Mouse (Mus musculus) hindbrain, embryonic 14.5 days (tissue): ENCODE data around the gene Lrit2. TPM values are rescaled to one million over a fixed set of nuclear protein-coding genes. Genes with fewer than 3 reads are reported as not detected.
A peak's percentile ranks its signal among the peaks of the same experiment; 100 is the strongest.

Experiments used
- ATAC-seq: fragments of 200-750 bp; cut with Nextera tagmentation; 2 replicates; pipeline ENCODE4 v1.8.0; 2017; ENCODE audit warnings: moderate number of reproducible peaks, mild to moderate bottlenecking, moderate TSS enrichment, moderate library complexity; ENCODE audit not compliant: low FRiP score
- DNase-seq: peaks from one replicate; pipeline ENCODE4 v3.0.0-alpha.2; 2015; ENCODE audit warnings: low spot score
- H3K27ac ChIP-seq: fragments of 300-500 bp; sonication (generic); 2 replicates; pipeline ENCODE4 v1.5.1; 2014; ENCODE audit warnings: mild to moderate bottlenecking, moderate library complexity
- H3K27me3 ChIP-seq: fragments of 300-500 bp; sonication (generic); 2 replicates; pipeline ENCODE4 v1.6.1; 2014; ENCODE audit warnings: mild to moderate bottlenecking, low read length, mixed read lengths; ENCODE audit not compliant: control insufficient read depth, insufficient read depth
- H3K36me3 ChIP-seq: fragments of 300-500 bp; sonication (generic); replicated peaks from 2 replicates; pipeline ENCODE4 v1.6.1; 2014; ENCODE audit not compliant: control insufficient read depth, insufficient read depth
- H3K4me1 ChIP-seq: fragments of 300-500 bp; sonication (generic); replicated peaks from 2 replicates; pipeline ENCODE4 v1.6.1; 2014; ENCODE audit warnings: antibody characterized with exemption, low read length, mixed read lengths; ENCODE audit not compliant: control insufficient read depth, insufficient read depth
- H3K4me2 ChIP-seq: fragments of 300-500 bp; sonication (generic); replicated peaks from 2 replicates; pipeline ENCODE4 v1.6.1; 2014; ENCODE audit warnings: mild to moderate bottlenecking, moderate library complexity
- H3K4me3 ChIP-seq: fragments of 300-500 bp; sonication (generic); replicated peaks from 2 replicates; pipeline ENCODE4 v1.5.1; 2014; ENCODE audit warnings: mild to moderate bottlenecking, low read length
- H3K9ac ChIP-seq: fragments of 300-500 bp; sonication (generic); 2 replicates; pipeline ENCODE4 v1.6.1; 2014
- H3K9me3 ChIP-seq: fragments of 300-500 bp; sonication (generic); 2 replicates; pipeline ENCODE4 v1.6.1; 2016; ENCODE audit warnings: low read length; ENCODE audit not compliant: control insufficient read depth
- WGBS: fragments of 180-500 bp; shearing (Covaris S2); extraction: QIAGEN DNeasy Blood & Tissue Kit; methylation state at CpG from one replicate; pipeline ENCODE4 v1.1.7; 2014; 5-methylcytosine and 5-hydroxymethylcytosine counted together
- polyA plus RNA-seq: library from polyadenylated mRNA; unstranded; fragments of >200 nt; fragmentation: Nextera tagmentation; extraction: Ambion mirVana; gene quantifications from 2 replicates; pipeline ENCODE4 v1.2.1, GENCODE M21; 2014

The Lrit2 gene
- not detected in 2 replicates for polyA plus RNA-seq

DNA sequence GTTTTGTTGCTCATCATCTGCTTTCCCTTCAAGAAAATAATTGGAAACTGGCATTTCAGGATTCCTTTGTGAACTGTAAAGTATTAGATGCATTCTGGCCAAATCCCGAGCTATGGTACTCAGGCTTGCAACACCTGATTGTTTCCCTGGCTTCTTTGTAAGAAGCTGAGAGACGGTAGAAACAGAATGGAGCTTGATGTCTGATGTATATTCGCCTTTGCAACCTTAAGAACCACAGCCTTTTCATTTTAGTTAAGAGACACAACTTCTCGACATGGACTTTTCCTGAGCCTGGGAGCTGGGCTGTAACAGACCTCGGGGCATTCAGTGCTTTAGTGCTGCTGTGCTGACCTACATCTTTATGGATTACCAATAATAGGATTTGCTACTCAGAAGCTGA lies at the start of gene Lrit2:
Gene Lrit2, plus strand, starts transcription at position 301 of the 400 bp plus-strand sequence.
- WGBS: 81% methylated on average over 5 of the region's 5 CpGs
- no peaks in the 10 kb centered on the region for H3K36me3 ChIP-seq
- no peak for DNase-seq

DNA sequence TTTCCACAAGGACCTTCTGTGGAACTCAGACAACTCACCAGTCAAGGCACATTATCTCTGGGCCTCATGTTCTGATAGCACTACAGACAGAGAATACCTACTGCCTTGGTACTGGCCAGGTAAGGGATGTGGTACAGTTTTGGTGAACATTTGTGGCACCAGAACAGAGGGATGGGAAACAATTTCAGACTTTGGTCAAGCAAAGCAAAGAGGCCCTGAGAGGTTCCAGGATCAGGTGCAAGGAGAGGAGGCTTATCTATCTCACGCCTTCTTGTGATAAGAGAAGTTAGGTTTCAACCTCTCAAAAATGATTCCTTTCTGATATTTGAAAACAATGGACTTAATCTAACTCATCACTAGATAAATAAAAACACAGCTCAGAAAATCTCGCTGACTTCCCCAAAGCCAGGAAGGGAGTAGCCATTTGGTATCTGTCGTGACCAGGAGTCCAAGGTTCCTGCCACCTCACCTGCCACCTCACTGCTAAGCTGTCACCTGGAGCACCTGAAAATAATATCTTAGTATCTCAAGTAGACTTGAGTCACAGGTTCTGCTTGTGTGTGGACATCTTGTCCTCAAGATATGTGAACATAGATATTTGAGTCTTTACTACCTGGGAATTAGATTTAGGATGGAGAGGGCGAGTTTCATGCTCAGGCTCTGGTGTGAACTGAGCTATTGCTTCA lies 40.3 kb upstream of the Lrit2 start:
- ATAC-seq (no peak), DNase-seq (no peak)
- Histone ChIP-seq H3K9me3 (no peaks in the 10 kb centered on the region), H3K4me1 (no peaks in the 10 kb centered on the region), H3K4me3 (no peak overlapping the region), H3K27ac (no peak overlapping the region), H3K36me3 (no peaks in the 10 kb centered on the region), H3K9ac (no peak overlapping the region), H3K4me2 (no peak overlapping the region), H3K27me3 (no peaks in the 10 kb centered on the region)
- 85% methylated on average over 4 of the region's 4 CpGs for WGBS

More for the DNA sequence above, at the start of gene Lrit2:
- Histone ChIP-seq H3K4me2 (no peak within 1 kb of the TSS), H3K4me3 (no peak within 1 kb of the TSS), H3K27ac (no peak within 1 kb of the TSS), H3K27me3 (no peaks in the 10 kb centered on the region), H3K4me1 (no peaks in the 10 kb centered on the region), H3K9me3 (no peaks in the 10 kb centered on the region), H3K9ac (no peak within 1 kb of the TSS)
- ATAC-seq: no peak

DNA sequence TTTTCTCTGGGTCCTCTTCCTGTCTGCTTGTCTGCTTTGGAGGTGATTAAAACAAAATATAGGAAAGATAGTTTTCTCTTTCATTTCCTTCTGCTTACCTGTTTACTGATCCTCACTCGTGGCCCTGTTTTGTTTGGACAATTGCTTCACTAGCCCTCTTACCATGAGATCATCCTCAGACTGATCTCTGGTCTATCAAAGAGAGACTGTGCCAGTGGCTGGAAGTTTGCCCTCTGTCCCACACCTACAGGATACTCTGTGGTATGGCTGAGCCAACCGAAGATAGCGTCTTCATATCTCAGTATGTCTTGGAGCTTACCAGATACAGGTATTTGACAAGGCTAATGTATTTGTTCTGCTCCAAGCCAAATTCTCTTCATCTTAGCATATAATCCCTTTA lies 39.8 kb upstream of the Lrit2 start:
- Histone ChIP-seq H3K27ac (no peak overlapping the region), H3K27me3 (no peaks in the 10 kb centered on the region), H3K36me3 (no peaks in the 10 kb centered on the region), H3K4me2 (no peak overlapping the region), H3K9ac (no peak overlapping the region), H3K4me3 (no peak overlapping the region), H3K4me1 (no peaks in the 10 kb centered on the region), H3K9me3 (no peaks in the 10 kb centered on the region)
- DNase-seq (no peak), ATAC-seq (no peak)
- 96% methylated on average over 3 of the region's 3 CpGs for WGBS

DNA sequence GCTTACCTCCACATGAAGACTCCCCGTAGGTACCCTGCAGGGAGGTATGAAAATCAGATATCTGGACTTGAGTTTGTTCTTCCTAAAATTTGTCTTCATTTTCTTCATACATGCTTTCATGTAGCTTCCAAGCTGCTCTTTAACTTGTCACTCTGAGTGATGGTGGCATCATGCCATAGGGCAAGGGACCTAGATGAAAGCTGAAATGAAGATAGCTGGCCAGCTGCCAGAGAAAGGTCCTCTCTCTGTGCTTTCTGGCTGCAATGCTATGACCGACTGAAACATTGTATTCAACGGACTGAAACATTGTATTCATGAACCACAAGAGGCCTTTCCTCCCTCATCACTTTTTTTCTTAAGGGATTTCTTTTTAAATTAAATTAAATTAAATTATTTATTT lies 39.2 kb upstream of the Lrit2 start:
- no peak for DNase-seq
- Histone ChIP-seq H3K27ac (no peak overlapping the region), H3K4me2 (no peak overlapping the region), H3K27me3 (no peaks in the 10 kb centered on the region), H3K36me3 (no peaks in the 10 kb centered on the region), H3K9me3 (no peaks in the 10 kb centered on the region), H3K9ac (no peak overlapping the region), H3K4me3 (no peak overlapping the region), H3K4me1 (no peaks in the 10 kb centered on the region)
- WGBS: 85% methylated on average over 3 of the region's 3 CpGs
- no peak for ATAC-seq

DNA sequence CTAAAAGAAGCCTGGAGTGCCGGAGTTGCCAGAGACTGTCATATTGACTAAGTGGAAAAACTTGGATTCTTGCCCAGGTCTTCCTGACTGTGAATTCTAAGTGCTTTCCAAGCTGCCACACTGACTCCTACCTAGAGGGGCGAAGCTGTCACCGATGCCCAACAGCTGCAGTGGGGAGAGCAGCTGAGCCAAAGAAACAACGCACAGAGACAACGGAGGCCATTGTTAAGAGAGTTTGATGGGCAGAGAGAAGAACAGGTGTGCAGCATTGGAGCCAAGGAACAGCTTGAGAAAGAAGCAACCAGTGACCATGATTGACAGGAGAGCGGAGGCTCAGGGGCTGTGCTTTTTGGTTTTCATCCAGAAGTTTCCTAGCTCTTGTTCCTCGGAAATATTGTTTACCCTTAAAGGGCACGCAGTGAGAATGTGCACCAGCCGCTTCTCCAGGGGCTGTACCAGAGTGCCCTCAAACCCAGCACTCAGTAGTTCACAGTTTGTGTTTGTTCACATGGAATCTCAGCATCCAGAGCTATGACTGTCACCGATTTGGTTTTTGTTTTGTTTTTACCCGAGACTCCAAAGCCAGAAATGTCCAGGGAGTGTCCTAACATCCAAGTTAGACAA lies 35.1 kb upstream of the Lrit2 start:
- peak; percentile 79 for ATAC-seq
- no peak overlapping the region; the same call in 1 of the 2 replicates for H3K27ac ChIP-seq
- H3K4me3 ChIP-seq: no peak overlapping the region
- no peaks in the 10 kb centered on the region for H3K4me1 ChIP-seq
- no peak overlapping the region for H3K4me2 ChIP-seq
- no peak overlapping the region for H3K9ac ChIP-seq
- H3K36me3 ChIP-seq: no peaks in the 10 kb centered on the region
- 55% methylated on average over 11 of the region's 11 CpGs for WGBS
- H3K27me3 ChIP-seq: no peaks in the 10 kb centered on the region
- DNase-seq: peak; percentile 68
- H3K9me3 ChIP-seq: no peaks in the 10 kb centered on the region

DNA sequence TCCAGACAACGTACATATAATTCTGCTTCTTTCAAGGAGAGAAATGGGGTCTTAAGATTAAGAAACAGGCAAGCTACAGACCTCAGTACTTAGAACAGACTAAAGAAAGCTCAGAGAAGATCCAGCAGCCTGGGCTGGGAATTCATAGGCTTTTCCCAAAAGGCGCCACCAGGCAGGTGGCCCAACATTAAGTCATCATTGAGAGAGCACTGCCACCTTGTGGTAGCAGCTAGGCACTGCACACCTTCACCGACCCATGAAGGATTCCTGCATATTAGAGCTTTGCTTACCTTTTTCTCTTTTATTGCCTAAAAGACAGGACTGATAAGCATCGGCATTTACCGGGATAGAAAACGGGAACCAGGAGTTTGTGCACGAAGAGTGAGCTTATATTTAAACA lies 34.5 kb upstream of the Lrit2 start:
- Histone ChIP-seq H3K27me3 (no peaks in the 10 kb centered on the region), H3K4me2 (no peak overlapping the region), H3K4me3 (no peak overlapping the region), H3K4me1 (no peaks in the 10 kb centered on the region), H3K9ac (no peak overlapping the region), H3K27ac (no peak overlapping the region), H3K9me3 (no peaks in the 10 kb centered on the region), H3K36me3 (no peaks in the 10 kb centered on the region)
- 23% methylated on average over 7 of the region's 7 CpGs for WGBS
- ATAC-seq (peak; percentile 57), DNase-seq (peak; percentile 90)

DNA sequence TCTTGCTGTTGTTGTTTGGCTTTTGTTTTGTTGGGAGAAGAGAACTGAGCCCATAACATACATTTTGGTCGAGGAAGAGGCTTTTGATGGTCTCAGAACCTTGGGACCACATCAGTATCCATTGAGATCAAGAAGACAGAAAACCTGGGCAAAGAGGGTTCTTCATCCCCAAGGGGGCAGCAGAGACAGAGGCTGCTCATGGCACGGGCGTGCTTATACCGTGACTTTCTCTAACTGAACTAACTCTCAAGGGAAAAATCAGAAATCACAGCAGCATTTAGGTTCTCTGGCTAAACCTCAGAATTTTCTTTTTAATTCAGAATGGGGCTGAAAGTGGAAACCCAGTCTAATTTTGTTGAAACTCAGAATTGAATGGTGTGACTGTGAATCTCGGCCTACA lies 33.3 kb upstream of the Lrit2 start:
- 38% methylated on average over 5 of the region's 5 CpGs for WGBS
- Histone ChIP-seq H3K27me3 (no peaks in the 10 kb centered on the region), H3K36me3 (no peaks in the 10 kb centered on the region), H3K4me2 (no peak overlapping the region), H3K9ac (no peak overlapping the region), H3K9me3 (no peaks in the 10 kb centered on the region), H3K27ac (no peak overlapping the region), H3K4me3 (no peak overlapping the region), H3K4me1 (no peaks in the 10 kb centered on the region)
- DNase-seq: peak; percentile 46
- ATAC-seq: no peak

DNA sequence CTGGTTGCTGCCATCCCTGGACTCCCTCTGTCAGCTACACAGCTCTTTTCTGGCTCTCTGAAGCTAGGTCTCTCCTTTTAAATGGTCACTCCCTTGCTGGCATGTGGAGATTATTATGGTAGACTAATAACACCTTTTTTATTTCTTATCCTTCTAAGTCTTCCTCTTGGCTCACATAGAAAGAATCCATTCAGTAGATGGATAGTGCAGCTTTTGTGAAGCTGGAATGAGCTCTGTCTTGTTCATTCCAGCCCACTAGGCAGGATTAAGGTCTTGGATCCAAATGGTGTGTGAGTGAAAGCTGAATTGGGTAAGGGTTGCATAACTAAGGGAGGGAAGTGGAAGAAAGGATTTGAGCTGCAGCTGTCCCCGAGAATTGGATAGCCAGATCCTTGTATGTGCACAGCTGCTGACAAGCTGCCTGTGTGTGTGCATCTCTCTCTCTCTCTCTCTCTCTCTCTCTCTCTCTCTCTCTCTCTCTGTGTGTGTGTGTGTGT lies 18.8 kb upstream of the Lrit2 start, which contains the start of gene Rgr:
Gene Rgr, minus strand, starts transcription at position 51 of the 497 bp plus-strand sequence.
- Histone ChIP-seq H3K27me3 (no peaks in the 10 kb centered on the region), H3K4me2 (no peak within 1 kb of the TSS), H3K4me1 (no peaks in the 10 kb centered on the region), H3K27ac (no peak within 1 kb of the TSS), H3K36me3 (no peaks in the 10 kb centered on the region), H3K9ac (no peak within 1 kb of the TSS), H3K4me3 (no peak within 1 kb of the TSS), H3K9me3 (no peaks in the 10 kb centered on the region)
- DNase-seq (no peak), ATAC-seq (no peak)
- 61% methylated on average over 1 of the region's 1 CpGs for WGBS

DNA sequence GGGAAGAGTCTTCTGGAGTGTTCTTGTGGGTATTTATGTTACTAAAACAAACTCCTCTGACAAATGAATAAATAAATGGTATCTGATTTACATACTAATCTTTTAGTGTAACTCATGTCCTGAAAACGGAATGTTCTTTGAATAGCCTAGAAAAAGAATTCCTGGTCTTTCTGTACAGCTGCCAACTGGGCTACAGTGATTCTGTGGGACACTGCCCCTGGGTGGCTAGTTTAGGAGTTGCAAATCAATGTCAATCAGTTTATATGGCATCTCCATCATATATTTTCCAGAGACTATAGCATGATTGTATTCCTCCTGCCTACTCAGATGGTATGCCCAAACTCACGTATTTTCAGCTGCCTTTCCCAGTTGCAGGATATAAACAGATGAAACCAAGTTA lies 2.9 kb upstream of the Lrit2 start:
- Histone ChIP-seq H3K9me3 (no peaks in the 10 kb centered on the region), H3K9ac (no peak overlapping the region), H3K4me1 (no peaks in the 10 kb centered on the region), H3K4me3 (no peak overlapping the region), H3K36me3 (no peaks in the 10 kb centered on the region), H3K27me3 (no peaks in the 10 kb centered on the region), H3K27ac (no peak overlapping the region), H3K4me2 (no peak overlapping the region)
- DNase-seq (no peak), ATAC-seq (no peak)
- 63% methylated on average over 2 of the region's 2 CpGs for WGBS
